Mouse (Mus musculus): ENCODE measurements around the gene Prpf4. TPM values are rescaled to one million over a fixed set of nuclear protein-coding genes. Genes with fewer than 3 reads are reported as not detected.

Prpf4 gene
- total RNA-seq, 1 experiment = 32.6 TPM

DNA sequence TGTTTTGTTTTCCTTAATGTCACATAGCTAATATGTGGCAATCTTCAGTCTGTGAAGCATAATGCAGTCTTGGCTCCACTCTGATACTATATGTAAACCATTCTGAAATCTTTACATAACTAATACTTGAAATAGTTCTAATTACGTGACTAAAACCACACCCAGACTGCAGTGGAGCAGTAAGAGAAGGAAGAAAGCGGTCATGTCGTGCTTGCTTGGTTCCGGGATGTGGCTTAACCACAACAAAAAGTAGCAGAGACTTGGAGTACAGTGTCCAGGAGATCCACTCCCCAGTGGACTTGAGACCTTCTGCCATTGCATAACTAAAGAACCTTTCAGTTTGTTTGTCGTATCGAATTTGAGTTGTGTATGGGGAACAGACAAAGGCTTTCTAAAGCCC, 41.0 kb upstream of the Prpf4 start:
- Histone ChIP-seq H3K4me1 (ENCODE audit: control insufficient read depth in 2 of 2, insufficient read depth in 2 of 2, low read length in 2 of 2, poor library complexity in 1 of 2) (peaks cover 2 to 14% of the 10 kb centered on the region in 2 experiments; a peak in 3 of 4 replicates), H3K4me3 (ENCODE audit: insufficient read depth in 1 of 2, low read depth in 1 of 2, low read length in 2 of 2, poor library complexity in 1 of 2, severe bottlenecking in 1 of 2) (no peak overlapping the region), H3K27ac (ENCODE audit: insufficient read depth, low read depth, low read length, poor library complexity, severe bottlenecking) (no peak overlapping the region), H3K9me3 (ENCODE audit: control insufficient read depth, insufficient read depth, low read depth, low read length) (no peaks in the 10 kb centered on the region), H3K9ac (ENCODE audit: insufficient read depth, low read depth, low read length, poor library complexity, severe bottlenecking) (no peak overlapping the region), H3K36me3 (ENCODE audit: control insufficient read depth, insufficient read depth, low read length, poor library complexity, severe bottlenecking) (no peaks in the 10 kb centered on the region)
- in situ Hi-C loops (cut with MboI; ENCODE audit: low sequenced_read_pairs in 2 of 2, unreplicated experiment in 2 of 2) = no loop called here
- no peak for DNase-seq (ENCODE audit: low read depth, low spot score)
- TF ChIP-seq MAFK (IDR thresholded peaks at IDR 0.05; ENCODE audit: insufficient read depth, low read depth, low read length) (no peak), CHD2 (IDR thresholded peaks at IDR 0.05; ENCODE audit: low read depth, low read length) (no peak), ZNF384 (IDR thresholded peaks at IDR 0.05; ENCODE audit: low read depth, low read length) (no peak), HCFC1 (IDR thresholded peaks at IDR 0.05; ENCODE audit: borderline replicate concordance, insufficient read depth, low read length) (no peak), ZC3H11A (IDR thresholded peaks at IDR 0.05; ENCODE audit: borderline replicate concordance, low read depth, low read length) (no peak)

DNA sequence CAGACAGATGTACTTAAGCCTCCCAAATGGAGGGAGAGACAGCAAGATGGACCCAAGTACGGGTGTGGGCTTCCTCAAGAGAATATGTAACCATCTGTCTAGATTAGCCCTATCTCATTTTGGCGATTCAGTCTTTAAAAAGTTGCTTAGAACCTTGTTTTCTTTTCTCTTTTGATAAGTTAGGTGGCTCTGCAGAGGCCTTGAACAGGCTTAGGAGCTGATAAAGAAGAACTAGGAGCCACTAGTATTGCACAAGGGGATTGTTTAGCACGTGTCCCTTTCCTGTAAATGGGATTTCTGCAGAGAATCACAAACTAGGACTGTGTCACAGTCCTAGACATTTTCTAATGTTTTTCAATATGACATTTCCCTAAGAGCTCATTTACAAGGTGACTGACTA, 39.5 kb upstream of the Prpf4 start:
- H3K4me3 ChIP-seq (ENCODE audit: insufficient read depth in 1 of 2, low read depth in 1 of 2, low read length in 2 of 2, poor library complexity in 1 of 2, severe bottlenecking in 1 of 2) = no peak overlapping the region
- H3K27ac ChIP-seq (ENCODE audit: insufficient read depth, low read depth, low read length, poor library complexity, severe bottlenecking) = no peak overlapping the region
- H3K9ac ChIP-seq (ENCODE audit: insufficient read depth, low read depth, low read length, poor library complexity, severe bottlenecking) = no peak overlapping the region
- TF ChIP-seq ZNF384 (IDR thresholded peaks at IDR 0.05; ENCODE audit: low read depth, low read length) (no peak), HCFC1 (IDR thresholded peaks at IDR 0.05; ENCODE audit: borderline replicate concordance, insufficient read depth, low read length) (no peak), CHD2 (IDR thresholded peaks at IDR 0.05; ENCODE audit: low read depth, low read length) (no peak), MAFK (IDR thresholded peaks at IDR 0.05; ENCODE audit: insufficient read depth, low read depth, low read length) (no peak), ZC3H11A (IDR thresholded peaks at IDR 0.05; ENCODE audit: borderline replicate concordance, low read depth, low read length) (no peak)
- no peaks in the 10 kb centered on the region for H3K36me3 ChIP-seq (ENCODE audit: control insufficient read depth, insufficient read depth, low read length, poor library complexity, severe bottlenecking)
- H3K9me3 ChIP-seq (ENCODE audit: control insufficient read depth, insufficient read depth, low read depth, low read length) = no peaks in the 10 kb centered on the region
- no peak for DNase-seq (ENCODE audit: low read depth, low spot score)
- in situ Hi-C loops (cut with MboI; ENCODE audit: low sequenced_read_pairs in 2 of 2, unreplicated experiment in 2 of 2) = no loop called here
- peaks cover 2 to 14% of the 10 kb centered on the region in 2 experiments; a peak in 3 of 4 replicates for H3K4me1 ChIP-seq (ENCODE audit: control insufficient read depth in 2 of 2, insufficient read depth in 2 of 2, low read length in 2 of 2, poor library complexity in 1 of 2)

DNA sequence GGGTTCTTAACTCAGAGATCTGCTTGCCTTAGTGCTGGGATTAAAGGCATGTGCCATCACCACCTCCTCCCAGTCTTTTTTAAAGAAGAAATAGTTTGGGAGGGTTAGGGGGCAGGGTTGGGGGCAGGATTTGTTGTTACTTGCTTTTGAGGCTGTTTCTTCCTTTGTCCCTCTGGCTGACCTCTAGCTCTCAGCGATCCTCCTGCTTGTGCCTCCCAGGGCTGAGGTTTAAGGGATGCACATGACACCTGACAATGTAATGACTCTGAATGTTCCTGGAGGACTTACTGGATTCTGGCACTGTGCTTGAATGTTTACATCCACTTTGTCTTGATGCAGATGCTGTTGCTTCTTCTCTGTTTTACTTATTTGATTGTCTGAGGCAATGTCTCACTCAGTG, 36.2 kb upstream of the Prpf4 start:
- in situ Hi-C loops (cut with MboI; ENCODE audit: low sequenced_read_pairs in 2 of 2, unreplicated experiment in 2 of 2) = no loop called here

DNA sequence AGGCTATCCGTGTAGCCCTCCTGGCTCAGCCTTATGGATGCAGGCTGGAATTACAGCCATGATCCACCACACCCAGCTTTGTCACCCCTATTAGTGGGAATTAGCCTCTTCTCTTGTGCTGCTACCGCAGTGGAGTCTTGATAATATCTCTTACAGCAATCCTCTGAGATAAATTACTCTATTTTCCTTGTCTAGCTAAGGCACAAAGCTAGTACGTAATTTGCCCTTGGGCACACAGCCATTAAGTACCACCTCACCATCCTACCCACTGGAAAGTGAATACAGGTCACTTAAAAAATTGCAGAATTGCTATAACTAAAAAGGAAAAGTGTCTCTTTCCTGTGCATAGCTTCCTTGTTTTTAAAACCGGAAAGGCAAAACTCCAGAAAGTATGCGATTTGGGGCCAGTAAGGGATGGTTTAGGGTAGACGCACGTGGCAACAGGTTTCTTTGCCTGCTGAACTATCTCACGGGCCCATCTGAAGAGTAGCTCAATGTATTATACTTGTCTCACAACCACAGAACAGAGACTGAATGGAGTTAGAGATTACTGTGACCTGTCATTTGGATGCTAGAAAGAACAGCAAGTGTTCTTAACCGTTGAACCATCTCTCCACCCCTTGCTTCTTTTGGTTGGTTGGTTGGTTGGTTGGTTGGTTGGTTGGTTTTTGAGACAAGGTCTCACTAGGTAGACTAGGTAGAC, 35.6 kb upstream of the Prpf4 start:
- no peak overlapping the region for H3K4me3 ChIP-seq (ENCODE audit: insufficient read depth in 1 of 2, low read depth in 1 of 2, low read length in 2 of 2, poor library complexity in 1 of 2, severe bottlenecking in 1 of 2)
- no peak overlapping the region for H3K27ac ChIP-seq (ENCODE audit: insufficient read depth, low read depth, low read length, poor library complexity, severe bottlenecking)
- no peak overlapping the region for H3K9ac ChIP-seq (ENCODE audit: insufficient read depth, low read depth, low read length, poor library complexity, severe bottlenecking)
- no peaks in the 10 kb centered on the region for H3K36me3 ChIP-seq (ENCODE audit: control insufficient read depth, insufficient read depth, low read length, poor library complexity, severe bottlenecking)
- DNase-seq (ENCODE audit: low read depth, low spot score) = no peak
- no peaks in the 10 kb centered on the region for H3K4me1 ChIP-seq (ENCODE audit: control insufficient read depth in 2 of 2, insufficient read depth in 2 of 2, low read length in 2 of 2, poor library complexity in 1 of 2)
- H3K9me3 ChIP-seq (ENCODE audit: control insufficient read depth, insufficient read depth, low read depth, low read length) = no peaks in the 10 kb centered on the region
- TF ChIP-seq ZC3H11A (IDR thresholded peaks at IDR 0.05; ENCODE audit: borderline replicate concordance, low read depth, low read length) (no peak), CHD2 (IDR thresholded peaks at IDR 0.05; ENCODE audit: low read depth, low read length) (no peak), MAFK (IDR thresholded peaks at IDR 0.05; ENCODE audit: insufficient read depth, low read depth, low read length) (no peak), ZNF384 (IDR thresholded peaks at IDR 0.05; ENCODE audit: low read depth, low read length) (no peak), HCFC1 (IDR thresholded peaks at IDR 0.05; ENCODE audit: borderline replicate concordance, insufficient read depth, low read length) (no peak)
- in situ Hi-C loops (cut with MboI; ENCODE audit: low sequenced_read_pairs in 2 of 2, unreplicated experiment in 2 of 2) = no loop called here

More for the DNA sequence above, 36.2 kb upstream of the Prpf4 start:
- Histone ChIP-seq H3K9me3 (ENCODE audit: control insufficient read depth, insufficient read depth, low read depth, low read length) (no peaks in the 10 kb centered on the region), H3K4me3 (ENCODE audit: insufficient read depth in 1 of 2, low read depth in 1 of 2, low read length in 2 of 2, poor library complexity in 1 of 2, severe bottlenecking in 1 of 2) (no peak overlapping the region), H3K9ac (ENCODE audit: insufficient read depth, low read depth, low read length, poor library complexity, severe bottlenecking) (no peak overlapping the region), H3K4me1 (ENCODE audit: control insufficient read depth in 2 of 2, insufficient read depth in 2 of 2, low read length in 2 of 2, poor library complexity in 1 of 2) (0 out of 4 replicates have a peak, but pooled peaks cover 0 to 2% of the 10 kb centered on the region in 2 experiments), H3K27ac (ENCODE audit: insufficient read depth, low read depth, low read length, poor library complexity, severe bottlenecking) (no peak overlapping the region), H3K36me3 (ENCODE audit: control insufficient read depth, insufficient read depth, low read length, poor library complexity, severe bottlenecking) (no peaks in the 10 kb centered on the region)
- no peak for TF ChIP-seq HCFC1 (IDR thresholded peaks at IDR 0.05; ENCODE audit: borderline replicate concordance, insufficient read depth, low read length)
- DNase-seq (ENCODE audit: low read depth, low spot score) = no peak

DNA sequence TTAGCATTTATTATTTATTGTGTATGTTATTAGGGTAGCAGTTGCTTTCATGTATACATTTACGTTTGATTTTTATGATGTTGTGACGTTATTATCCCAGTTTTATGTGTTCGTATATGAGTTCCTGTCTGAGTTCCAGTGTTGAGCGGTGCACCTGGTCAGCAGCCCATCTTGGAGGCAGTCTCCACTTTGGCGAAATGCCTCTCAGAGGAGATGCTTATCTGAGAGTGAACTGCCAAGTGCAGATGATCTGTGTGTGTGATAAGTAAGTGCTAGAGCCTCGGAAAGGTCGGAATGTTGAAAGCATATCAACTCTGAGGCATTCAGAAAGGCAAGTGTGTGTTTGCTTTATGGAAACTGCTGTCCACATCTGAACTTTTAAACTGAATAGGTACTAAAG, 34.9 kb upstream of the Prpf4 start:
- in situ Hi-C loops (cut with MboI; ENCODE audit: low sequenced_read_pairs in 2 of 2, unreplicated experiment in 2 of 2) = no loop called here
- no peaks in the 10 kb centered on the region for H3K36me3 ChIP-seq (ENCODE audit: control insufficient read depth, insufficient read depth, low read length, poor library complexity, severe bottlenecking)
- no peak for DNase-seq (ENCODE audit: low read depth, low spot score)
- TF ChIP-seq ZC3H11A (IDR thresholded peaks at IDR 0.05; ENCODE audit: borderline replicate concordance, low read depth, low read length) (no peak), MAFK (IDR thresholded peaks at IDR 0.05; ENCODE audit: insufficient read depth, low read depth, low read length) (no peak), HCFC1 (IDR thresholded peaks at IDR 0.05; ENCODE audit: borderline replicate concordance, insufficient read depth, low read length) (no peak), CHD2 (IDR thresholded peaks at IDR 0.05; ENCODE audit: low read depth, low read length) (no peak), ZNF384 (IDR thresholded peaks at IDR 0.05; ENCODE audit: low read depth, low read length) (no peak)
- no peaks in the 10 kb centered on the region for H3K4me1 ChIP-seq (ENCODE audit: control insufficient read depth in 2 of 2, insufficient read depth in 2 of 2, low read length in 2 of 2, poor library complexity in 1 of 2)
- H3K4me3 ChIP-seq (ENCODE audit: insufficient read depth in 1 of 2, low read depth in 1 of 2, low read length in 2 of 2, poor library complexity in 1 of 2, severe bottlenecking in 1 of 2) = no peak overlapping the region
- H3K9ac ChIP-seq (ENCODE audit: insufficient read depth, low read depth, low read length, poor library complexity, severe bottlenecking) = no peak overlapping the region
- H3K9me3 ChIP-seq (ENCODE audit: control insufficient read depth, insufficient read depth, low read depth, low read length) = no peaks in the 10 kb centered on the region
- no peak overlapping the region for H3K27ac ChIP-seq (ENCODE audit: insufficient read depth, low read depth, low read length, poor library complexity, severe bottlenecking)
